Mouse (Mus musculus): Measurements from ENCODE around the gene F5. TPM values are rescaled to one million over a fixed set of nuclear protein-coding genes. Genes with fewer than 3 reads are reported as not detected.

The F5 gene
- polyA plus RNA-seq, 1 experiment from 2014 or later: 6.5 TPM

DNA sequence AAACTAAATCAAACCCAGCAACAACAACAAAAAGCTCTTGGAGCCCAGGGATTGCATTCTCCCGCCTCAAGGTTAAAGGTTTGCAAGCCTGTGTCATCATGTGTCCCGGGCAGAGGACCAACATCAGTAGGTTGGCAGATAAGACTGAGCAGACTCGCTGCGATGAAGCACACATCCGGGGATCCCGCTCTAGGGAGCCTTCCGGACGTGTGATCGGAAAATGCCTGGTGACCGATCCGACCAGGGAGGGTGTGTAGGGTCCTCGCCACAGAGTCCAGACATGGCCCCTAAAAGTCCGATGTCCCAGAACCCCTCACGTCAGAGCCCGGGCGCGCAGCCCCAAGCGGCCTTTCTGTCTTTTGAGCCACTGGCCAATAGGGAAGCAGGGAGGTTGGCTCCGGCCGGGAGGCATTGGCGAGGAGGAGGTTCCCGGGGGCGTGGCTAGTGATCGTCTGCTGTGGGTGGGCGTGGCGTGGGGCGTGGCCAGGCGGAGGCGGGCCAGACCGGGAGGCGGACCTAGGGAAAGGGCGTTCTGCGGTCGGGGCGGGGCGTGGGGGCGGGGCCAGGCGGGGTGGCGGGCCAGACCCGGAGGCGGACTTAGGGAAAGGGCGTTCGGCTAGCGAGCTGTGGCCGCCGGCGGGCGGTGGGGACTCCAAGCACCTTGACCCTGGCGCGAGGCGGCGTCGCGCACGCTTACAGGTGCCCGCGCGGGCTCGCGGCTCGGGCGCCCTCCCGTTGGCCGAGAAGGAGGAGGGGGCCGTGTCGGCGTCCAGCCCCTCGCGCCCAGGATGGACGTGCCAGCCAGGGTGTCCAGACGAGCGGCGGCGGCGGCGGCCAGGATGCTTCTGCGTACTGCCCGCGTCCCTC is 97.1 kb downstream of the F5 start, which contains the start of gene Slc19a2:
Gene Slc19a2 (plus strand): TSS at position 582 of the 867 bp plus-strand sequence.
- H3K4me1 ChIP-seq (replicated peaks; ENCODE audit: control insufficient read depth, insufficient read depth, low read length): peaks cover 24% of the 10 kb centered on the region
- peak within 1 kb of the TSS; percentile 68 for H3K9ac ChIP-seq (ENCODE audit: low read depth, low read length)
- H3K27ac ChIP-seq (ENCODE audit: low read depth, low read length): peak within 1 kb of the TSS; percentile 70
- H3K36me3 ChIP-seq (ENCODE audit: control insufficient read depth, insufficient read depth, low read length): no peaks in the 10 kb centered on the region
- DNase-seq (ENCODE audit: low spot score): peak; percentile 100
- H3K27me3 ChIP-seq (replicated peaks; ENCODE audit: control insufficient read depth, insufficient read depth, low read length): no peaks in the 10 kb centered on the region
- ATAC-seq (replicated peaks; ENCODE audit: low FRiP score): peak; percentile 92
- peak within 1 kb of the TSS; percentile 75 for H3K4me3 ChIP-seq (ENCODE audit: low read depth, low read length)
- peak within 1 kb of the TSS; percentile 74 for H3K4me2 ChIP-seq
- H3K9me3 ChIP-seq (ENCODE audit: control insufficient read depth, low read length): no peaks in the 10 kb centered on the region
- WGBS: under 1% methylated on average over 67 of the region's 79 CpGs

DNA sequence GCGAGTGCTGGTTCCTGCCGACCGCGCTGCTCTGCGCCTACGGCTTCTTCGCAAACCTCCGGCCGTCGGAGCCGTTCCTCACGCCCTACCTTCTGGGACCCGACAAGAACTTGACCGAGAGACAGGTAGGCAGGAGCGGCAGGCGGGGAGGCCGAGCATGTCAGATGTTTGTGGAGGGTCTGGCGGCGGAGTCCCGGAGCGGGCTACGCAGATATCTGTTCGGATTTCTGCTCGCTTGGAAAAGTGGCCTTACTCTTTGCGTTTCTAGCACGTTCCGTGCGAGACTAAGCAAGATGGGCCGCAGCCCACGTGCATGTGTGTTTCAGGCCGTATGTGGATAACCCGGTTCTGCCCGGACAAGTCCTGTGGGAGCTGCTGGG is 97.7 kb downstream of the F5 start:
- H3K9me3 ChIP-seq (ENCODE audit: control insufficient read depth, low read length): no peaks in the 10 kb centered on the region
- under 1% methylated on average over 33 of the region's 33 CpGs for WGBS
- no peak for DNase-seq (ENCODE audit: low spot score)
- H3K4me1 ChIP-seq (replicated peaks; ENCODE audit: control insufficient read depth, insufficient read depth, low read length): peaks cover 24% of the 10 kb centered on the region
- H3K9ac ChIP-seq (ENCODE audit: low read depth, low read length): peak overlapping the region; percentile 68
- no peak for ATAC-seq (replicated peaks; ENCODE audit: low FRiP score)
- H3K4me2 ChIP-seq: peak overlapping the region; percentile 74
- H3K36me3 ChIP-seq (ENCODE audit: control insufficient read depth, insufficient read depth, low read length): no peaks in the 10 kb centered on the region
- H3K27me3 ChIP-seq (replicated peaks; ENCODE audit: control insufficient read depth, insufficient read depth, low read length): no peaks in the 10 kb centered on the region
- H3K27ac ChIP-seq (ENCODE audit: low read depth, low read length): peak overlapping the region; percentile 57; the same call in 1 of the 2 replicates
- peak overlapping the region; percentile 75 for H3K4me3 ChIP-seq (ENCODE audit: low read depth, low read length)

DNA sequence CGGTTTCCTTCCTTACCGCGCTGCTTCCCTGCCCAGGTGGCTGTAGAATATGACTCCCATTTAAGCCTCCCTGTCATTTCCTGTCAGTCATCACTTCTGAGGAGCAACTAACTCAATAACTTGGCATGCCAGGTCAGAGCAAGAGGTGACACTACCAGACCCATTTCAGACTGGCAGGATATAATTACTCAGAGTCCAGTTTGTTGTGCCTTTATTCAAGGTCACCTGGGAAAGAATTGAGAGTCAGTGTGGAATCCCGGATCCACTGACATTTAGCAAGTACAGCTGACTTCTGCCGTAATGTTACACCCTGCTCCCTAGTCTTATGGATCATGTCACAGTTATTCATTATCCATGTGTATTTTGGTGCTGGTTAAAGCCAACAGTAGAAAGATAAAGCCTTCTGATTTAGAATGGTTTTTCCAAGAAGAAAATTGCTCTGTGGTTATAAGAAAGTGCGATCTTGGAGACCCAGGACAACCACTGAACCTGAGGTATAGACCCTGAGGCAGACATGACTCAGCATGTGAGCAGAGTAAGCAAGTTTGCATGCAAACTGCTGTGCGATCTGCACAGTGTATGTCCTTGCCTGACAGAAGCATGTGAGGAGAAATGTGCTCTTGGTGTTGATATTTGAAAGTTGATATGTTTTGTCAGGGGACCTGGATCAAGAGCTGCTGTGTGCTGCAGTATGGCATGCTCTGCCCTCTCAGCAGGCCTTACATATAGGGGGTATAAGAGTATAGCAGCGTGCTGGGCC is 98.9 kb downstream of the F5 start:
- peak; percentile 37; the same call in 1 of the 2 replicates for ATAC-seq (replicated peaks; ENCODE audit: low FRiP score)

DNA sequence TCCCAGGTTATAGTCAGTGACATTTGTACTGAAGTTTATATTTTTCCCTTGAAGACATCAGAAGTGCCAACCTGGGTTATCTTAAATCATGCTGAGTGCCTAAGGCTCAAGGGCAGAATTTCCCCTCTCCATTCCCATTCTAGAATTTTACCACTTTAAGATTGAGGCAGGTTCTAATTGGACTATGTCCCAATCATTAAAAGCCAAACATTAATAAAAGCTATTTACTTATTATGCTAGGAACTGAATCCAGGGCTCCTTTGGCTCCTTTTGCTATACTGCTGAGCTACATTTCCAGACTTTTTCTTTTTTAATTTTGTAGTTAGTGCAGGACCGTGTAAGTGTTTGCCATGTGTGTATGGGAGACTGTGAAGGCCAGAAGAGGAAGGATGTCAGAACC is 99.8 kb downstream of the F5 start:
- Histone ChIP-seq H3K36me3 (ENCODE audit: control insufficient read depth, insufficient read depth, low read length) (no peaks in the 10 kb centered on the region), H3K9me3 (ENCODE audit: control insufficient read depth, low read length) (no peaks in the 10 kb centered on the region), H3K4me1 (replicated peaks; ENCODE audit: control insufficient read depth, insufficient read depth, low read length) (peaks cover 27% of the 10 kb centered on the region), H3K27me3 (replicated peaks; ENCODE audit: control insufficient read depth, insufficient read depth, low read length) (no peaks in the 10 kb centered on the region), H3K27ac (ENCODE audit: low read depth, low read length) (no peak overlapping the region), H3K4me3 (ENCODE audit: low read depth, low read length) (no peak overlapping the region), H3K9ac (ENCODE audit: low read depth, low read length) (no peak overlapping the region), H3K4me2 (peak overlapping the region; percentile 74)
- 81% methylated on average over 1 of the region's 1 CpGs for WGBS
- DNase-seq (ENCODE audit: low spot score) (no peak), ATAC-seq (replicated peaks; ENCODE audit: low FRiP score) (no peak)

More for the DNA sequence above, 98.9 kb downstream of the F5 start:
- Histone ChIP-seq H3K4me2 (peak overlapping the region; percentile 74), H3K27me3 (replicated peaks; ENCODE audit: control insufficient read depth, insufficient read depth, low read length) (no peaks in the 10 kb centered on the region), H3K9me3 (ENCODE audit: control insufficient read depth, low read length) (no peaks in the 10 kb centered on the region), H3K36me3 (ENCODE audit: control insufficient read depth, insufficient read depth, low read length) (no peaks in the 10 kb centered on the region), H3K27ac (ENCODE audit: low read depth, low read length) (peak overlapping the region; percentile 23; the same call in 1 of the 2 replicates), H3K4me3 (ENCODE audit: low read depth, low read length) (peak overlapping the region; percentile 75), H3K9ac (ENCODE audit: low read depth, low read length) (peak overlapping the region; percentile 68), H3K4me1 (replicated peaks; ENCODE audit: control insufficient read depth, insufficient read depth, low read length) (peaks cover 27% of the 10 kb centered on the region)
- 50% methylated on average over 8 of the region's 8 CpGs for WGBS
- DNase-seq (ENCODE audit: low spot score): no peak

DNA sequence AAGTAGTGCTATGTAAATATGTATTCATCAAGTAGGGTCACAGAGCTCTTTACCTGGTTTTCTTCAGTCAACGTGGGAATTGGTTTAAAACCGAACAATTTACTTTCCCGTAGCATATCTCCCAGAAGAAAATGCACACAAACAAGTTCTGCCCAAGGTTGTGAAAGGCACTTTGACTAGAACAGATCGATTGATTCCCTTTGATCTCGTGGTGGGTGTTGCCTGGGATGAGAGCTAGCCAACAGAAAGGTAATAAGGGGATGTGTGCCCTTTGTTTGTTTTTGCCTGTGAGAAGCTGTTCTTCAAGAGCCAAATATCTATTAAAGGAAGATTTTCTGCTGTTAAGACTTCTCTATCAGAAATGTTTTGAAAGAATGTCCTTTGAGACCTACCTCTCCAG is 100.9 kb downstream of the F5 start:
- Histone ChIP-seq H3K27ac (ENCODE audit: low read depth, low read length) (no peak overlapping the region), H3K9ac (ENCODE audit: low read depth, low read length) (no peak overlapping the region), H3K4me3 (ENCODE audit: low read depth, low read length) (no peak overlapping the region), H3K4me1 (replicated peaks; ENCODE audit: control insufficient read depth, insufficient read depth, low read length) (peaks cover 26% of the 10 kb centered on the region), H3K36me3 (ENCODE audit: control insufficient read depth, insufficient read depth, low read length) (peaks cover 4% of the 10 kb centered on the region; the same call in 1 of the 2 replicates), H3K9me3 (ENCODE audit: control insufficient read depth, low read length) (no peaks in the 10 kb centered on the region), H3K27me3 (replicated peaks; ENCODE audit: control insufficient read depth, insufficient read depth, low read length) (no peaks in the 10 kb centered on the region), H3K4me2 (peak overlapping the region; percentile 23; the same call in 1 of the 2 replicates)
- 73% methylated on average over 5 of the region's 5 CpGs for WGBS
- no peak for ATAC-seq (replicated peaks; ENCODE audit: low FRiP score)
- DNase-seq (ENCODE audit: low spot score): no peak

DNA sequence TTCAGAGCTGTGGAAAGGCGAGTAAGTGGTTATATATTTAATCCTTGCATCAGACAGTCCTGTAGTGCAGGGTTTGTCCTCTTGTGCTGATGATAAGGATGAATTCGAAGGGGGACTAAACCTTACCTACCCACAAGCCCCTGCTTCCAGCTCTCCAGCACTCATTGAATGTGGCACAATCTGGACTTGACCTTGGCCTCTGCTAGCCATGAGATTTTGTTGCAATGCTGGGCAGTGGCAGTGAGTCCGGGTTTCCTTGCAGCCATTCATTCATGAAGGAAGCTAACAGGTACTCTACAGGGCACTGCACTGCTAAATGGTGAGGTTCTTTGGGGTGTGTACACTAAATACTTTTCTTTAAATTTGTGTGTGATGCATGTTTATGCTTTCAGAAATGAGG is 103.2 kb downstream of the F5 start:
- Histone ChIP-seq H3K9ac (ENCODE audit: low read depth, low read length) (no peak overlapping the region), H3K9me3 (ENCODE audit: control insufficient read depth, low read length) (no peaks in the 10 kb centered on the region), H3K4me3 (ENCODE audit: low read depth, low read length) (no peak overlapping the region), H3K4me1 (replicated peaks; ENCODE audit: control insufficient read depth, insufficient read depth, low read length) (peaks cover 20% of the 10 kb centered on the region), H3K27me3 (replicated peaks; ENCODE audit: control insufficient read depth, insufficient read depth, low read length) (no peaks in the 10 kb centered on the region), H3K36me3 (ENCODE audit: control insufficient read depth, insufficient read depth, low read length) (peaks cover 4% of the 10 kb centered on the region; the same call in 1 of the 2 replicates), H3K4me2 (no peak overlapping the region), H3K27ac (ENCODE audit: low read depth, low read length) (no peak overlapping the region)
- DNase-seq (ENCODE audit: low spot score) (no peak), ATAC-seq (replicated peaks; ENCODE audit: low FRiP score) (0 out of 2 replicates have a peak, but pooled peaks have one; percentile 15)
- 62% methylated on average over 3 of the region's 3 CpGs for WGBS

DNA sequence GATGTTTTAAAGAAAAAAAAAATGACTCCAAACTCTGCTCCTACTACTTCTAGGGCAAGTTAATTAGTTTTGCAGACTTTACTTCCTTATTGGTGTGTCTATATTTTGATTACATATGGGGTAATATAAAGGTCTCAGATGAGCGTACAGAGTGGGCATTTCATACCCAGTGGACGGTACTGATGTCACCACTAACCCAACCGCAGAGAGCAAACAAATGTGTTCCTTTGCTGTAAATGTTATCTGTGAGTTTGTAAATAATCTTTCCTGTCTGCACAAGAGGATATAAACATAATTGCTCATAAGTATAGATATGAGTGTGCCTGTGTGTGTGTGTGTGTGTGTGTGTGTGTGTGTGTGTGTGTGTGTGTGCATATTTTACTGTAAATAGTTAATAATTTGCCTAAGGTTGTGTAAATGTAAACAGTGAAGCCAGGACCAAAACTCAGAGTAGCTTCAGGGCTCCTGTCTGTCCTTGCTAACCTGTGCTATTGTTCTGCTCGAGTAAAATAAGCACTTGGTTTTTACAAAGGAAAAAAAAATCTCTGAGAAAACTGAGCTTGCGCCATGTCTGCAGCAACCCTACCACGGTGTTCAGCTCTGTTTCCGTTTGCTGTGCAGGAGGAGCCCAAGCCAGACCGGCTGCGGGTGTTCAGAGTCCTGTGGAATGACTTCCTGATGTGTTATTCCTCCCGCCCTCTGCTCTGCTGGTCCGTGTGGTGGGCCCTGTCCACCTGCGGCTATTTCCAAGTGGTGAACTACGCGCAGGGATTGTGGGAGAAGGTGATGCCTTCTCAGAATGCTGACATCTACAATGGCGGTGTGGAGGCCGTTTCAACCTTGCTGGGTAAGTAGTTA is 108.8 kb downstream of the F5 start:
- H3K36me3 ChIP-seq (ENCODE audit: control insufficient read depth, insufficient read depth, low read length): peaks cover 9% of the 10 kb centered on the region; the same call in 1 of the 2 replicates
- no peaks in the 10 kb centered on the region for H3K27me3 ChIP-seq (replicated peaks; ENCODE audit: control insufficient read depth, insufficient read depth, low read length)
- no peak overlapping the region for H3K27ac ChIP-seq (ENCODE audit: low read depth, low read length)
- DNase-seq (ENCODE audit: low spot score) (no peak), ATAC-seq (replicated peaks; ENCODE audit: low FRiP score) (no peak)
- H3K9me3 ChIP-seq (ENCODE audit: control insufficient read depth, low read length): no peaks in the 10 kb centered on the region
- no peak overlapping the region for H3K4me3 ChIP-seq (ENCODE audit: low read depth, low read length)
- no peak overlapping the region for H3K9ac ChIP-seq (ENCODE audit: low read depth, low read length)
- 80% methylated on average over 16 of the region's 16 CpGs for WGBS
- no peak overlapping the region; the same call in 1 of the 2 replicates for H3K4me2 ChIP-seq
- H3K4me1 ChIP-seq (replicated peaks; ENCODE audit: control insufficient read depth, insufficient read depth, low read length): no peaks in the 10 kb centered on the region

DNA sequence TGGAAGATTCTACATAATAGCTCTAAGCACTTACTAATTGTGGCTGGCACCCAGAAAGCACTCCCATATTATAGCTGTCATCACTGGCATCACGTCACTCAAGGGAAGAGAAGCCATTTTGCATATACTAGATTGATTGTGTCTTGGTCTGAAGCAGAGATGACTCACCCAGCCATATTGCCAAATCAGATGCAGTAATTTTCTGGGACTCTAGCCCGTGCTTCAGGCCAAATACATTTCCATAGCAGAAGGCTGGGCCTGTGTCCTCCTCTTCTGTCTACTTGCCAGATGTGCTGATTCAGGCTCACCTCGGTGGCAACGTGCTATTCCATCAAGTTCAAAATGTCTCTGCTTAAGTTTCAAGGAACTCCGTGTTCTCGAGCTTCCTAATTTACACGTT is 109.9 kb downstream of the F5 start:
- no peak overlapping the region for H3K4me3 ChIP-seq (ENCODE audit: low read depth, low read length)
- no peaks in the 10 kb centered on the region for H3K27me3 ChIP-seq (replicated peaks; ENCODE audit: control insufficient read depth, insufficient read depth, low read length)
- H3K36me3 ChIP-seq (ENCODE audit: control insufficient read depth, insufficient read depth, low read length): peaks cover 9% of the 10 kb centered on the region; the same call in 1 of the 2 replicates
- no peak for ATAC-seq (replicated peaks; ENCODE audit: low FRiP score)
- no peaks in the 10 kb centered on the region for H3K9me3 ChIP-seq (ENCODE audit: control insufficient read depth, low read length)
- H3K9ac ChIP-seq (ENCODE audit: low read depth, low read length): no peak overlapping the region
- whole genome bisulfite sequencing: 90% methylated on average over 7 of the region's 7 CpGs
- DNase-seq (ENCODE audit: low spot score): no peak
- H3K4me2 ChIP-seq: no peak overlapping the region
- H3K27ac ChIP-seq (ENCODE audit: low read depth, low read length): no peak overlapping the region
- no peaks in the 10 kb centered on the region for H3K4me1 ChIP-seq (replicated peaks; ENCODE audit: control insufficient read depth, insufficient read depth, low read length)

Data from liver, embryonic 11.5 days (tissue).